Mouse (Mus musculus) embryo, embryonic 11 days (tissue): ENCODE measurements around the gene Gm5935.
"Not testable (repeated sequence)": the region's sequence is repeated elsewhere in the genome, so short reads cannot be mapped to it uniquely, and the experiment has no call there.

Source experiments
- DNase-seq: peaks from one replicate; pipeline ENCODE4 v3.0.0-alpha.2; 2015

The Gm5935 gene

DNA sequence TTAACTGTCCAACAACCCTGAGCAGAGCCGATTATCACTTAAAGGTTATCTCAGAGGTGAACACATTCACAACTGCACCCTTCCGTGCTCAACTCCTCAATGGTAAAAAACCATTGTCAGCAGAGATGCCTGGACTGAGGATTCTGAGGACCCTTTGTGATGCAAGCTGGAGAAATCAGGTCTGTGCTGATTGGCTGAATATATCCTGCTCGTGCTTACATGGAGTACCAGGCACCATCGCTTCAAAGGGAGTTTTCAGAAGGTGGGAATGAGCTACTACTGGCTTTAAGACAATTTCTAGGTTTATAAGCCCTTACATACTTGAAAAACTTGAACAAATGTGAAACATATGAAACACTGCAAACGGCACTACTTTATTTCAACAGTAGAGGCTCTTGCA is at the start of gene Gm5935:
Gene Gm5935 (minus strand): TSS at position 101 of the 400 bp plus-strand sequence.
- DNase-seq: not testable (repeated sequence)
